Mouse (Mus musculus) monocyte, adult 2 months (primary cell): Measurements from ENCODE around the gene Cfap43.

Source experiments
- DNase-seq, 2 experiments: peaks; one replicate each; pipeline ENCODE4 v3.0.0; 2022; ENCODE audit warnings: low spot score in 2 of 2, low read depth in 1 of 2

Gene Cfap43

DNA sequence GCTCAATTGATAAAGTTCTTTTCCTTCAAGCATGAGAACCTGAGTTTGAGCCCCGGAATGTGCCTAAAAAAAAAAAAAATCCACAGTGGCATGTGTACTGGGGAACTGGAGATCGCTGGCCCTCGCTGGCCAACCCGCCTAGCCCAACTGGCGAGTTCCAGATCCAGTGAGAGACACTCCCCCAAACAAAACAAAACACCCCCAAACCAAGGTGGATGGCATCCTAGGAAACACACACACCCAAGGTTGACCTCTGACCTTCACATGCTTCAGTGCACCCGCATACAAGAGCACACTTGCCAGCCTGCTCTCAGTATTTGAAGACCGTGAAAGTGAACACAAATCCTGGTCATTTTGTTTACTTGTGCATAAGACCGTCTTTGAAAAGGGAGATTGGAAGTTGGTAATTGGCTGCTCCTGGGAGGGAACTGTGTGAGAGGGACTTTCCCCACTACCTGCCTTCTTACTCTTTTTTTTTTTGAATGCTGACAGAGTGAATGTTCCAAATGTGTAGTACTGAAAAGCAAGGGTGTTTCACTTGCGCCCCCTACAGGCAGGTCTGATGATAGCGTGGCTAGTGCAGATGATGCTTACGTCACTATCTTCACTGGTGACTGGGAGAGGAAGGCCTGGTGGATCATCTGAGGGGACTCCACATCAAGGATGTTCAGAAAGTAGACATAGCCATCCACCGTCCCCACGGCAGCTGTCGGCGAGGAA is 123.9 kb downstream of the Cfap43 start:
- peak; percentile 21 to 52 for DNase-seq

DNA sequence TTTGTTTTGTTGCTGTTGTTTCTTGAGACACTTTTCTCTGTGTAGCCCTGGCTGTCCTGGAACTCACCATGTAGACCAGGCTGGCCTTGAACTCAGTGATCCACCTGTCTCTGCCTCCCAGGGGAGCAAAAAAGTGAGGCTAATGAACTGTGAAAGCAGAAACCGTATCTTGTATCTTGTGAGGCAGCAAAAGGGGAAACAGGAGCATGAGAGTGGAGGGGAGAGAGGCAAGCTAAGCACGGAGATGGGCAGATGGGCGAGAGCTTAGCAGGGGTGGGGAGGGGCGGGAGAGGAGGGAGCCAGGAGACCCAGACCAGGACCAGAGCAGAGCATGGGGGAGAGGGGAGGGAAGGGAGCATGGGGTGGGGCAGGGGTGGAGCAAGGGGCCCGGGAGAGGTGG is 124.8 kb downstream of the Cfap43 start:
- no peak for DNase-seq

DNA sequence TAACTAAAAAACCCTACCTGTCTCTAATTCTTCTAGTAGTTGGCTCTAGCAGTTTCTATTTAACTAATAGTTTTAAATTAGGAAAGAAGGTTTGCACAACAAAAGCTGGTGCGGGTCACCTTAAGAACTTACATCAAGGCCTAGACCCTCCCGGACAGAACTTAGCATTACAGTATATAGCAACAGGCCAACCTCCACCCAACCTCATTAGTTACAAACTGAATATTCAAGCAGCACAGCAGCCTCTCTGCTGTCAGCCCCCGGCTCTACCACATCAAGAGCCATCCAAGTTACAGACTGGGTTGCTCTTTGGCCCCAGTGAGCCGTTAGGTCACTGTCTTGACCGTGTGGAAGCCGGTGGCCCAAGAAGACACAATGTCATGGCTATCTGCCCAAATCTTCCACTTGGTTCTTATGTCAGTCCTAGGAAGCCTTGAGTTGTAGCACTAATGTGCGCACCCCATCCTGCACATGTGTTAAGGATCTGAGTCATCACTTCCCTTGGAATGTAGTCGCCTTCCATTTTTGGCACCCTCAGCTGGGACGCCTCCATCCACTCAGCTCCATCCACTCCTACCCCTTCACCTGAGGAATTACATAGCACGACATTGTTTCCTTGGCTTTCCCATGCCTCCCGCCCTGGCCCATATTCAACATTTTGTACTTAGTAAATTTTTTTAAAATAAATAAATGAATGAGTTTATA is 128.6 kb downstream of the Cfap43 start:
- no peak for DNase-seq

DNA sequence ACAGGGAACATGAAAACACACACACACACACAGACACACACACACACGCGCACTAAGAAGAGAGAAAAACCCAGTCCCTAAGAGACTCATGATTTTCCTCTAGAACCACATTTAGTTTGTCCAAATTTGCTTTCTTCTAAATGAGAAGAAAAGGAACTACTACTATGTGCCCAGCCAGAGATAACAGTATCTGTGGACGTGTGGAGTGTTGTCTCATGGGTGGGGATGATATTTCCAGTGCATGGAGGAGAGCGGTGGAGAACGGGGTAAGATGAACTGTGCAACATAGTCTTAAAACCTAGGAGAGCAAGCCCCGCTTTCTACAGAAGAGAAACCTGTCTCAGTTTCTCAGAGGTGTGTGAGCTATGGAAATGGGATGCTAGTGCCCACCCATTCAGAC is 135.2 kb downstream of the Cfap43 start:
- no peak for DNase-seq

DNA sequence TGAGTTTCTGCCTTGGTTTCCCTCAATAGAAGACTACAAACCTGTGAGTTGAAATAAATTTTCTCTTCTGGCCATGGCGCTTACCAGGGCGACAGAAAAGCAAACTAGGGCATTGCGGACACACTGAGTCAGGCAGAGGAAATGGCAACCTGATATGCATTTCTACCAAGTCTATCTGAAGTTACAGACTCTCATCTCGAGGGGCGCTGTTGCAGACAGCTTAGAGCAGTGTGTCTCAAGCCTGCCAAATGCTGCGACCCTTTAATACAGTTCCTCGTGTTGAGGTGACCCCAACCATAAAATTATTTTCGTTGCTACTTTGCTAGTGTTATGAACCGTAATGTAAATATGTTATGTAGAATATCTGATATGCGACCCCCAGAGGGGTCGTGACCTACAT is 138.1 kb downstream of the Cfap43 start:
- no peak for DNase-seq

DNA sequence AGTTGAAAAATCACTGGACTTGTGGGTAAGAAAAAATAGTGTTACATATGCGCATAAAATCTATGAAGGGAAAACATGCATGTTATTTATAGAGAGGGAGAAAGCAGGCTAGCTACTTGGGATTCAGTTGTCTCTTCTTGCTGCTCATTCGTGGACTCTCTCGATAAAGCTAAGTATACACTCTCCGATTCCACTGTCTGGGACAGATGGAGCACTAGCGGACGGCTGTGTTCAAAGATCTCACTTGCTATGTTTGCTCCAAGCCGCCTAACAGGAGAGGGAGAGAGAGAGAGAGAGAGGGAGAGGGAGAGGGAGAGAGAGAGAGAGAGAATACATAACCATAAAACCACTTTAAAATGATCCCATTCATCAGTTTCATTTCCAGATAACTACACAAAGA is 138.9 kb downstream of the Cfap43 start:
- DNase-seq: no peak

DNA sequence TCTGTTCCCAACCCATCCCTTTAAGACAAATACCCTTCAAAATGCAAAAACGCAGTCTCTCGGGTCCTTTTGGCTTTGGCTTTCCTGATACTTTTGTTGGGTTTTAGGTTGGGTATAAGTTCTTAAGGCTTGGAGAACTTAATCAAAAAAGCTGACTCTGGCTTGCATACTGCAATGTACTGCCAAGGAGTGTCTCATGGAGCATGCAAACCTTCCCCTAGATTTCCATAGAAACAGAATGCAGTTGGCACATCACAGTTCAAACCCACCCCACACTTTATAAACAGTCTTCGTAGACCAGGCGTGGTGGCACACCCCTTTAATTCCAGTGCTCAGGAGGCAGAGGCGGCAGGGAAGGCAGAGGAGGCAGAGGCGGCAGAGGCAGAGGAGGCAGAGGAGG is 141.2 kb downstream of the Cfap43 start:
- DNase-seq: no peak

DNA sequence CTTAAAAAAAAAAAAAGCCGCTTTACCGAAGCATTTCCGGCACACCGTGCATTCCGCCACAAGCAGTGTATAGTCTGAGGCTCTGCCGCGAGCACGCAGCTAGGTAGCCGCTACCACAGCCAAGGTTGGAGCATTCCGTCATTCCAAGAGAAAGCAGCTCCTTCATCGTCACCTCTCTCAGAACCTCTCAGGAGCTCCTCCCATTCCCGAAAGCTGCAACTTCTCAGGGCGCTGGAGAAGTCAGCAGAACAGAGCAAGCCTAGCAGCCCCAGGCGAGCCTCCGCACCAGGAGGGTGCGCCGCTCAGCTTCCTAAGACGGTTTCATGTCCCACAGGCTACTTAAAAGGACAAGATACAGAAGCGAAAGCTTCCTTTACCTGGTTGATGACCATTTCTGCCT is 163.5 kb downstream of the Cfap43 start:
- no peak for DNase-seq

DNA sequence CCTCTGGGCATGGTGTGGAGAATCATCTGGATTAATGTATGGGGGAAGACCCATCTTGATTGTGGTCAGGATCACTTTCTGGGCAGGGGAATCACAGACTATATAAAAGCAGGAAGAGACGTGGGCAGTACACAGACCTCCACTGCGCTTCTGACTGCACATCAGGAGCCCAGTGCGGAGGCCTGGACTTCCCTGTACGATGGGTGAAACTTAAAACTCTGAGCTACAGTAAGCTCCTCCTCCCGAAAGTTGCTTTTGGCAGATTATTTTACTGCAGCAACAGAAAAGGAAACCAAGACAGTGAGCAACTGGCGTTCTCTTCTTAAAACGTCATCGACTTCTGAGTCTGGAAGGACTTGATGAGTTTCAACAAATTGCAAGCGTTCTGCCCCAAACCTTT is 164.2 kb downstream of the Cfap43 start:
- DNase-seq: peak in 1 of 2 experiments; percentile 4

DNA sequence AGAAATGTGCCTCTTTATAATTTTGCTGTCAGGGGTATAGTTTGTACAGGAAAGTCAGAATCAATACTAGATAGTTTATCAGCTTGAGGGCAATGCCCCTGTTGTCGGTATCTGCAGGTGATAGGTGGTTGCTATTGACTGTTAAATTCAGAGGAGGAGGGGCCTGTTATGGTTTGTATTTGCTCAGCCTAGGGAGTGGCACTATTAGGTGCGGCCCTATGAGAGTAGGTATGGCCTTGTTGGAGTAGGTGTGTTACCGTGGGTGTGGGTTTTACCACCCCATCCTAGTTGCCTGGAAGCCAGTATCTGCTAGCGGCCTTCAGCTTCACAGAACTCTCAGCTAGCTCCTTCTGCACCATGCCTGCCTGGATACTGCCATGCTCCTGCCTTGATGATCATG is 165.2 kb downstream of the Cfap43 start:
- no peak for DNase-seq

DNA sequence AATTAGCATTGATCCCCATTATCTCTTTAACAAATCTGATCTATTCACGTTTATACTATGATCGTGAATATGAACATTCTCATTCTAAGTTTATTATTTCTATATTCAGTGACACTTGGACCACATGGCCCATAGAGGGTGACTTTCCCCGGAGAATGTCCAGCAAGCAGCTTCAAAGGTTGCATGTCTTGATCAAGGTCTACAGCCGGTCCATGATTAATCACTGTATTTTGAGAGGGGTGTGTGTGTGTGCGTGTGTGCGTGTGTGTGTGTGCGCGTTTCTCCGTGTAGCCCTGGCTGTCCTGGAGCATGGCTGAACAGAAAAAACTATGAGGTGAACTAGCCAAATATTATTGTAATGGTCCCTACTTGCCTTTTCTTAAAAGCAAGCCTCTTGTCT is 166.6 kb downstream of the Cfap43 start:
- DNase-seq: no peak

DNA sequence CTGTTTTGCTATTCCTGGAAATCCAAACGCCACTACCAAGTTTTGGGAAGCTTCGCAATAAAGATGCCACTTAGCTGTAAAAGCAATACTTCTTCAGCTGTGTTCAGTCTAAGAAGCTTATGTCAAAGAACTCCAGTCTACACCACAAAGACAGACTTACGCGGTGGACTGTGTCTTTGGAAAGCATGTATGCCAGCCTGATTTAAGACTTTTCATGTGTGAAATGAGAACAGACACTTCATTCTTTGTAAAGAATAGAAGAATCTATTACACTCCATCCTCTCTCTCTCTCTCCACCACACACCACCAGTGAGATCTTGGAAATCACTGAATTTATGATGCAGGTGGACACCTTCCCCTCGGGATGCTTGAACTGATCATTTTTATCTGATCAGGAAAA is 168.7 kb downstream of the Cfap43 start:
- no peak for DNase-seq

DNA sequence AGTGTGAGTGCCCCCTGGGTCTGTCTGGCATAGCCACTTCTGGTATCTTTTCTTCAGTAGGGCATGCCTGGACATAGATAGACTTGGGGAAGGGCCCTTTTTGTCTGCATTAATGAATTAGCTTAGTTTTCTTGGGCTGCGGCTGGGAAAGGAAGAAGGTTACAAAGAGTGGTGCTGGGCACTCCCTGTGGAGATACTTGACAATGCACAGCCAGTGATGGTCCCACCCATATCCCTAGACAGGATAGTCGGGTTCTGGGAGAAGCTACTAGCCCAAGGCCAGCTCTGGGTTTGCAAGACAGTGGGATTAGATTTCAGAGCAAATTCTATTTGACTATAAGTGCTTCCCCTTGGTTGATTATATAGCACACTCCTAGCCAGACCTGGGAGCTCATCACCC is 170.1 kb downstream of the Cfap43 start:
- DNase-seq: no peak

DNA sequence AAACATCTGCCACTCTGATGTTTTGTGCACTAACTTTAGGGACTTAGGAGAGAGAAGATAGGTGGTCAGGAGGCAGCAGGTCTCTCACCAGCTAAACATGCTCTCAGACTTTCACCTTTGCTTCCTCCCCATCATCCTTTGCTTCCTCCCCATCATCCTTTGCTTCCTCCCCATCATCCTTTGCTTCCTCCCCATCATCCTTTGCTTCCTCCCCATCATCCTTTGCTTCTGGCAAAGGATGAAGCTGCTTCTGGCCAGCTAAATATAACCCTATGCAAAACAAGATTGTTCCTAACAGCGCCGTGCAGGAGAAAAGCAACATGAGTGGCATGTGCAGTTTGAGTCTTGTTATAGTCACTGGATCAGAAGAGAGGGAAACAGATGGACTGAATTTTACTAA is 172.0 kb downstream of the Cfap43 start:
- no peak for DNase-seq

DNA sequence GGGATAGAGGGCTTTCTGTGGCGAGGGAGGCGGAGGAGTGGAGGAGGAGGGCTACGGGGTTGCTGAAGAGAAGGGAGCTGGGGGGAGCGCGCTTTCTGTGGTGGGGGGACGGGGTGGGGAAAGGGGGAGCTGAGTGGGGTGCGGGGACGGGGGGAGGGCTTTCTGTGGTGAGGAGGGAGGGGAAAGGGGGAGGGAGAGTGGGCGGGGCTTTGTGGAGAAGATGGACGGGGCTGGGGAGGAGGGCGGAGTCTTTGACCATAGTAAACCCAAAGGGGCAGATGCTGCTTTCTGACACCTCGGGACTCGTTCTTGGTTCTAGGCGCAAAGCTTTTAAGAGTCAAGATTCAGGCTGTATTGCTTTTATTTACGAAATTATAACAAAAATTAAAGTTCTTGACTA is 187.2 kb downstream of the Cfap43 start:
- DNase-seq: peak in 1 of 2 experiments; percentile 13

DNA sequence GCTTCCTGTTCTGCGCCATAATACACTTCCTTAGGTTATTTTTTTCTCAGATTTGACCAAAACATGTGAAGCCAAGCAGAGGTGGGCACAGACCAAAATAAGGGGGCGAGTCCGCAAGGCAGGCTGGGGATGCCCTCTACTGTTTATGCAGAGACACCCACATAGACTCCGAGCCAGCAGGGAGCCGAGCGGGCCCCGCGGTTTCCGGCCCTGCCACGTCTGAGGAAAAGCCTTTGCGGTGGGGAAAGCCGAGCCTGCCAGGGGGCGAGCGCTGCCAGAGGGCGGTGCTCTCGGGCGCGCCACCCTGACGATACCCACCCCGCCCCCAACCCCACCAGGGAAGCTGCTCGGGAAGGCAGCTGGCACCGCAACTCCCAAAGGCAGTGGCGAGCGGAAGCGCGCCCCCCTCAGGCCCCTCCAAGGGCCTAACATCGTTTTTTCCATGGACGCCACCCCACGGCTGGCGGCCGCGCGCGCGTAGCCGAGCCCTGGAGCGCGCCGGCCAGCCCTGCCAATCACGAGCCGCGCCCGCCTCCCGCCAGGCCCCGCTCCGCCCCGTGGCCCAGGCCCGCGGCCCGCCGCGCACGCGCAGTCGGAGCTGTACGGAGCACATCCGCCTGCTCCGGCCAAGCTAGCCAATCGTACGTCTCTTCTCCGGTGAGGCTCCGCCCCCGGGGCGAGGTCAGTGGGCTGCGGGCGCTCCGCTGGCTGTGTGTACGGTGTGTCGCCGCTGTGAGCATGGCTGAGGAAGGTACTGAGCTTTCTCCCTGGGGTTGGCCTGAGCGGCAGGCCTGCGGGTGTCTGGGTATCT is 187.8 kb downstream of the Cfap43 start, which contains the start of gene Sfr1:
Gene Sfr1 (plus strand): TSS at position 612 of the 811 bp plus-strand sequence.
- DNase-seq: peak; percentile 98 to 99

DNA sequence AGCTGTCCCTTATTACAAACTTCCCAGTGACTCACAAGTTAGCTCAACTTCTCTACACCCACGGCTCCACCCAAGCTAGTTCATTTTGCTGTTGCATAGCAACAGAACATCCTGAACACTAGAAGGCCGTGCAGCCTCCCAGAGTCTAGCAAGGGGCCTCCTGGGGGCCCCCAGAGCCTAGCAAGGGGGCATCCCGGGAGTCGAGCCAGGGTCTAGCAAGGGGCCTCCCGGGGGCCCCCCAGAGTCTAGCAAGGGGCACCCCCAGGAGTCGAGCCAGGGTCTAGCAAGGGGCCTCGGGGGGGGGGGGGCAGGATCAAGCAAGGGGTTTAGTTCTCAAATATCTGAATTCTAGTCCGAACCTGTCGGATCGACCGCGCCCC is 188.4 kb downstream of the Cfap43 start:
- peak; percentile 57 to 60 for DNase-seq

DNA sequence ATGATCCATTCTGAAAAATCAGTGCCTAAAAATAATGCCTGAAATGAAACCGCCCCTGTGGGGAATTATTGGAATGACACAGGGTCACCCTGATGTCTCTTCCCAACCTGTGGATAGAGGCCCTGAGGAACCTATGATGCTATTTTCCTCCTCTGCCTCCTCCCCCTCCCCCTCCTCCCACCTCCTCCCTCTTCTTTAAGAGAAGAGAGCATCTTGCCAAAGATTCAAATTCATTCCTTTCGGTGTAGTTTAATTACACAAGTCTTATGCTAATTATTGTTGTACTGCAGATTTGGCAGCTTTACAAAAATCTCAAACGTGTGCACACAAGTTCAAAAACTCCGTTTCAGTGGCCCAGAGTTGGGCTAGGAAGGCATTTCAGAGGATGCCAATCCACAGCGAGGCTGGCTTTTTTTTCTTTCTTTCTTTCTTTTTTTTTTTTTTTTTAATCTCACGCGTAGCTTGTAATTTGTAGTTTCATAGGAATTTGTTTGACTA is 193.4 kb downstream of the Cfap43 start:
- DNase-seq: no peak

DNA sequence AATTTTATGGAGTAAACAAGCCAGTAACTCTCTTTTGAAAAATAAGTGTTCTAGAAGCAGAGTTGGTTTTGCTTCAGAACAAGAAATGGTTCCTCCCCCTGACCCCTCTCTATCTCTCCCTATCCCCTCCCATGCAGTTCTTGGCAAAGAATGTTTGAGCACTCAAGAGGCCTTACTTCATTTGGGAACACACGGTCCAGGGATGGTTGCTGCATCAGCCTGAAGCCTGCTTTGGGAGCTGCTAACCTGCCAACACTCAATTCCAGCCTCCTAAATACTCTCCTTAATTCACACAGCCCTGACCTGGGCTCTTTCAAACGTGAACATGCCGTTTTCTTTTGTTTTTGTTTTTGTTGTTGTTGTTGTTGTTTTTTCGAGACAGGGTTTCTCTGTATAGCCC is 194.2 kb downstream of the Cfap43 start:
- DNase-seq: no peak

DNA sequence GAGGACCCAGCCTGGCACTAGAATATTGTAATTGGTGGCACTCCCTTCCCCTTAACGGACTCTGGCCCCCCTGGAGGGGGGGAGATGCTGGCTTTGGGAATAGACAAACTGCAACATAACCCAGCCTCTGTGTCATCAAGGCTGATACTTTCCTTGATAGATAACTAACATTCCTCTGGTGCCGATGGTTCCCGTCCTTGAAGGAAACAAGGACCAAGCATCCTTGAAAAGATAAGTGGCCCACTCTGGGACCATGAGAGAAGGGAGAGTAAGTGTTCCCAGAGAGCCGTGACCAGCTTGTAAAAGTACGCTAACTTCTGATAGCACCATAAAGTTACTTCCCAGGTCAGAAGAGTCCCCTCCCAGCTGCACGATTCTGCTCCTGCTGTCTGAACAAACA is 196.6 kb downstream of the Cfap43 start:
- DNase-seq: no peak

DNA sequence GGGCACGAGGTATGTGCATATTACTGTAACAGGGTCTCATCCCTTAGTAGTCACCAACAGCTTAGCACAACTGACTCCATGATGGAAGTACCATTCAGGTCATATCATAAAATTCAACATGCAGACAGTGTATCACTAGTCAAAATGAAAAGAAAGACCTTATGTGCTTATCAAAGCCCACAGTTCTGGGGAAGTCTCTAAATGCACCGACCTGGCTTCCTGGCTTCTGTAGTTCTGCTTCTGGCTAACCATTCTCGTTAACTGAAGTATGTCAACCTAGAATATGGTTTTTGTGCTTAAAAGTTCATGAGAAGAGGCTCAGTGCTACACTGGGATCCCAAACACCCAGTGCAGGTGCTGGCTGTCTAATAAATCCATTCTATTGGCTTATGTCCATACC is 199.9 kb downstream of the Cfap43 start:
- no peak for DNase-seq

DNA sequence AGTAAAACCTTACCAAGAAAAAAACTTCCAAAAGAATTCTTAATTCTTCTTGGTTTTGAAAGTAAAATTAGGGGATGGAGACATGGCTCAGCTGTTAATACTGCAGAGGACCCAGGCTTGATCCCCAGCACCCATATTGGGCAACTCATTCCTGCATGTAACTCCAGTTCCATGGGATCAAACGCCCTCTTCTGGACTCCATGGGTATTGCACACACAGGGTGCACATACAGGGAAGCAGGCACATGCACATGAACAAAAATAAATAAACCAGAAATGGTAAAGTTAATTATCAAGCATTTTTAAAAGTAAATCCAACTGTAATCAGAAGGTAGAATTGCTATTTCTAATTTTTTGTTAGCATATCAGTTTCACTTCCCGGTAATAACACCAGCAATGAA is 202.9 kb downstream of the Cfap43 start:
- DNase-seq: no peak
